Mouse (Mus musculus): ENCODE results near the gene Rgl2.
"Not testable (repeated sequence)": the region's sequence is repeated elsewhere in the genome, so short reads cannot be mapped to it uniquely, and the experiment has no call there.

DNA sequence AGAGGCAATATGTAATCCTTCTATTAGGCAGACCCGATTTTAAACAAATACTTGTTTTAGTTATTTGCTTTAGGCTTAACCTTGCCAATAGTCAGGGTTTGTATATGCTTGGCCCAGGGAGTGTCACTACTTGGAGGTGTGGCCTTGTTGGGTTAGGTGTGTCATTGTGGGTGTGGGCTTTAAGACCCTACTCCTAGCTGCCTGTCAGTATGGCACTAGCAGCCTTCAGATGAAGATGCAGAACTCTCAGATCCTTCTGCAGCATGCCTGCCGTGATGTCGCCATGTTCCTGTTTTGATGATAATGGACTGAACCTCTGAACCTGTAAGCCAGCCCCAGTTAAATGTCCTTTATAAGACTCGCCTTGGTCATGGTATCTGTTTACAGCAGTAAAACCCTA is 36.3 kb upstream of the Rgl2 start:
- not testable (repeated sequence) for TF ChIP-seq CTCF (IDR thresholded peaks at IDR 0.05; ENCODE audit: borderline replicate concordance, insufficient read depth, low read length); POLR2A (IDR thresholded peaks at IDR 0.05; ENCODE audit: low read depth, low read length)
